Mouse (Mus musculus): ENCODE data around the gene Rnf220. TPM values are rescaled to one million over a fixed set of nuclear protein-coding genes. Genes with fewer than 3 reads are reported as not detected.

The Rnf220 gene
- total RNA-seq, 2 experiments from 2014 or later, result 42.0 to 43.3 TPM

GRCm38 (mm10) chr4:117445516-117446207 lies 51.2 kb downstream of the Rnf220 start:
- DNase-seq, result no peak
- intact Hi-C loops (cut with DNase I), result no loop called here

DNA sequence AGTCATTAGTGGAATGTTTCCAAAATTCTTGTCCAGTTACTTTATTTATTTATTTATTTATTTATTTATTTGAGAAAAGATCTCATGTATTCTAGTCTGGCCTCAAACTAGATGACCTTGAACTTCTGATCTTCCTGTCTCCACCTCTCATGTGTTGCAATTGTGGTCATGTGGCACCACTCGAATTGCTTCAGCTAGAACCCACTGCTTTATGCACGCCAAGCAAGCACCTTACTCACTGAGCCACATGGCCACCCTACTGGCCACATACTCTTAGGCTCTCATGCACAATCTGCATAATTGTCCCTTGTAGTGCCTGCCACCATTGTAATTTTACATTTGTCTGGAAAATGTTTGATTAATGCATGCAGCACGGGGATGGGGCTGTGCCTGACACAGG lies 57.9 kb downstream of the Rnf220 start:
- intact Hi-C loops (cut with DNase I), result no loop called here
- DNase-seq, result no peak

- intact Hi-C loops (cut with DNase I), result no loop called here
- DNase-seq, result no peak
These were observed 58.8 kb downstream of the Rnf220 start for GRCm38 (mm10) chr4:117438064-117438463.

DNA sequence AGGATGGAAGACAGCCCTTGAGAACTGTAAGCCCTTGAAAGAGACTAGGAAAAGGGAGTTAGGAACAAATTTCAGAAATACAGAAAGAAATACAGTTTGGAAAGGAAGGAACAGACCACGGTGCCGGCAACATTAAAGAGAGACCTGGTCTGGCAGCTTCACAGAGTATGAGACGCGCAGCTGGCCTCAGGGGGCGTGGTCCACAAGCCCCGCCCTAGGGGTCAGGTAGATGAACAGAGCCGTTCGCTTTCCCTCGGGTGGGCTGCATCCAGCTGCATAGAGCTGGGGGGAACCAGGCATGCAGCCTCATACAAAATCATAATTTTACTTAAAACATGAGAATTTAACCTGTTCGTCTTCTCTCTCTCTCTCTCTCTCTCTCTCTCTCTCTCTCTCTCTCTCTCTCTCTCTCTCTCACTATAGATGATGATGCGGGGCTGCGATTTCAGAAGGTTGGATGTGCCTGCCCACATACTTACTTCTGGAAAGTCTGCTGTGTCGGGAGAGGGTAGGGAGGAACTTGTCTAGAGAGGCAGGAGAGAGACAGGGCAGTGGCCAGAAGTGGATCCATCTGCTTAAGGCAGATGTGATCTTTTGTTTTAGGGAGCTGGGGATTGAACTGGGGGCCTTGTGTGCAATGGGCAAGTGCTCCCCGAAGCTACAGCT lies 59.7 kb downstream of the Rnf220 start:
- intact Hi-C loops (cut with DNase I), result no loop called here
- no peak for DNase-seq

- DNase-seq, result no peak
- intact Hi-C loops (cut with DNase I), result no loop called here
These were observed 62.5 kb downstream of the Rnf220 start for GRCm38 (mm10) chr4:117434336-117434735.

- intact Hi-C loops (cut with DNase I), result no loop called here
- DNase-seq, result no peak
These were observed 67.2 kb downstream of the Rnf220 start for GRCm38 (mm10) chr4:117429604-117430003.

DNA sequence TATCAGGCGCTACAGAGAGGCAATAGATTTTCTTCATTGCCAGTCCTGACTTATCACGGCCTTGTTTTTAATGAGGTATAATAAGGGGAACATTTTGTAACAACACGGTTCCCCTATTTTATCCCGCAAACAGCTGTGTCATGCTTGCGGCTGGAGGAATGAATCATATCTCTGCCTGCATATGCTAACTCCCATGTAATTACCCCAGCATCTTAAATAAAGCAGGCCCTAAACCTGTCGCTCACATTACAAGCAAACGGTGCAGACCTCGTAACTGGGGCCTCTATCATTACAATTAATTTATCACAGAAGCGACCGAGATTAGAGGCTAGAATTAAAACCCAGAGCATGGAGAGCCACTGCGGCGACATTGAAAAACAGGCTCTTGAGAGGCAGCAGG lies 69.3 kb downstream of the Rnf220 start:
- intact Hi-C loops (cut with DNase I), result no loop called here
- DNase-seq, result no peak

DNA sequence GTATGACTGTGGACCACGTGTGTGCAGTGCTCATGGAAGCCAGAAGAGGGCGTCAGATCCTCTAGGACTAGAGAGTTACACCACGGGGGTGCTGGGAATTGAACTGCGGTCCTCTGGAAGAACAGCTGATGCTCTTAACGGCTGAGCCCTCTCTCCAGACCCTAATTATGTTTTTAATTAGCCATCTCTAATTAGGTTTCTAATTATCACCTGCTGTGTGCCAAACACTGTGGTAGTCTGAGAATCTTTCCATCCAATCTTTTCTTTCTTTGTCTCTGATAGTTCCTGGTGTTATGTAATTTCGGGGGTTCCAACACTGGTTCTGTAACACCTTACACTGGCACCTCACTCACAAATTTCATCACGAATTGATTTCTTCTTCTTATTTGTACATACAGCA lies 75.8 kb downstream of the Rnf220 start:
- no peak for DNase-seq
- intact Hi-C loops (cut with DNase I), result no loop called here

- DNase-seq, result no peak
- intact Hi-C loops (cut with DNase I), result no loop called here
These were observed 80.0 kb downstream of the Rnf220 start for GRCm38 (mm10) chr4:117416827-117417226.

DNA sequence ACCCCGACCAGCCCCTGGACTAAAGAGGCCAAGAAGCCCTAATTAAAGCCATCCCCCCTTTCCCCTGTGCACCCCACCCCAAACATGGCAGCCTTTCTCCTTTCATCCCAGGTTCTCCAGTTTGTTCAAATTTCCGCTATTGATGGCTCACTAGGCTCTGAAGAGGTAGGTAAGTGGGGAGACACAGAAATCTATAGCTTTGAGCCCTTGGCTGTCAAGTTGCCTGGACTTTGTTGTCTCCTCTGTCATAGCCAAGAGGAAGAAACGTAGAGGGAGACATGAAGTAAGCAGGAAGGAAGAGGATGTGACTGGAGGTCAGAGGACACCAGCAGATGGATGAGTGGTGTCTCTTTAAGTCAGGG lies 86.8 kb downstream of the Rnf220 start:
- no peak for DNase-seq
- intact Hi-C loops (cut with DNase I), result no loop called here

- no peak for DNase-seq
- intact Hi-C loops (cut with DNase I), result no loop called here
These were observed 87.5 kb downstream of the Rnf220 start for GRCm38 (mm10) chr4:117409144-117410048.

DNA sequence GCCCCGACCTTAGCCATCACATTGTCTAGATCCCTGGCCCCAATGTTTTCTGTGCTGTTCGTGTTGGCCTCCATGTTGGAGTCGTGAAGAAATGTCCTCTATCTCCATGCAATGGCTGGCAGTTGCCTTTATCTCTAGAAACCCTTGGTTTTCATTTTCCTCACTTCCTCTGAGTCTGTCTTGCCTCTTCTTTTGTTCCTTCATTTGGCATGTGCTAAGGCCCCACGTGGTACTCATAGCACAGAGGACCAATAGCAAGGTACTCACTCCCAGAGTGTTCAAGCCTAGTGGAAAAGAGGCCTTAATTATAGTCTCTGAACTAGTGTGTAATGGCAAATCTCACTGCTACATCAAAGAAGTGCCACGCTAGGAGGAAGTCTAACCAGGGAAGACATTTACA lies 88.9 kb downstream of the Rnf220 start:
- no peak for DNase-seq
- intact Hi-C loops (cut with DNase I), result no loop called here

- intact Hi-C loops (cut with DNase I), result no loop called here
- peak; percentile 12 to 15 for DNase-seq
These were observed 90.9 kb downstream of the Rnf220 start for GRCm38 (mm10) chr4:117405999-117406398.

DNA sequence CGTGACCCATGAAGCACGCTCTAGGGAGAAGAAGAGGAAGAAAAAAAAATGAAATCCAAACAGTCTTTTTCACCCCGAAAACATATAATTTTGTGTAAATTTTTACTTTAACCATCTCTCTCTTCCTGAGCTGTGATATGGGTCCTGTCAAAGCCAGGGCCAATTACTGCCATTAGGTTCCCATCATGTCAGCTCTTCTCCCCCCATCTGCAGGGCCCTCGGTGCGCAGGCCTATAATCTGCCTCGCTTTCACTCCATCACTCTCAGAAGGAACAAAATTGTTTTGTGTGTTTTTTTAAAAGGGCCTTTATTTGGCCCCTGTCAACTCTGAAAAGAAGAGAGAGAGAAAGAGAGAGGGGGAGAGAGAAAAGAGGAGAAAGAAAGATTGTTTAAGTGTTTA lies 91.6 kb downstream of the Rnf220 start:
- intact Hi-C loops (cut with DNase I), result no loop called here
- no peak for DNase-seq

GRCm38 (mm10) chr4:117403411-117403810 lies 93.4 kb downstream of the Rnf220 start:
- no peak for DNase-seq
- intact Hi-C loops (cut with DNase I), result no loop called here

GRCm38 (mm10) chr4:117397128-117397527 lies 99.7 kb downstream of the Rnf220 start:
- no peak for DNase-seq
- intact Hi-C loops (cut with DNase I), result no loop called here

GRCm38 (mm10) chr4:117393027-117393426 lies 103.8 kb downstream of the Rnf220 start:
- DNase-seq, result no peak
- intact Hi-C loops (cut with DNase I), result no loop called here

DNA sequence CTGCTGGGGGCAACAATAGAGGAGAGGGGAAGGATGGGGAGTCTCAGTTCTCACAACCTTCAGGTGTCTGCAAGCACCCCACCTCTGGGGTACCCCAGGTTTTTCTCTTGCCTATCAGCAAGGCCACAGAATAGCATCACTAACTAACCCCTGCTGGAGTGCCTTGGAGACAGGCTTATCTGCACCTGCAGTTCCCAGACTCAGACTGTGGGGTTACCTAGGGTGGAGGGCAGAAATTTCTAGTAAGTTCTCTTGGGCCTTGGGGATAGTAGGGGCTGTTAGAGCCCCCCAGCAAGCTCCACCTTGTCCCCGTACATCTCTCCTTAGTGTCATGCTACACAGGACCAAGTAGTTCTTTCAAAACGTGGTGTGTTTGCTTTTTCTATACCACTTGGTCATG lies 104.5 kb downstream of the Rnf220 start:
- DNase-seq, result no peak
- intact Hi-C loops (cut with DNase I), result no loop called here

DNA sequence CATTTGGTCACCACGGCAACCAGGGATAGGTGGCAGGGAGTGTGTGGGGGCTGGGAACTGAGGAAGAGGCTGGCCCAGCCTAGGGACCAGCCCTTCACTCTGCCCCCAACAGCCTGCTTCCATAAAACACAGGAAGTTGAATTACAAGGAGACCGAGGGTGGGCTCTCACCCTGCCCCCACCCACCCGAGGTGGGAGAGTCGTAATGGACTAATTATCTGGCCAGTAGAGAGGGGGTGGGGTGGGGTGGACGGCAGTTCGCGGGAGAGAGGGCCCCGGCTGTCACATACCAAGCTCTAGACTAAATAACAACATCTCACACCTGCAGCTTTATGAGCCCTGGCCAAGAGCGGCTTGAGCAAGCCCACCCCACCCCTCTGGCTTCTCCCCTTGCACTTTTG lies 104.9 kb downstream of the Rnf220 start:
- no peak for DNase-seq
- intact Hi-C loops (cut with DNase I), result no loop called here

DNA sequence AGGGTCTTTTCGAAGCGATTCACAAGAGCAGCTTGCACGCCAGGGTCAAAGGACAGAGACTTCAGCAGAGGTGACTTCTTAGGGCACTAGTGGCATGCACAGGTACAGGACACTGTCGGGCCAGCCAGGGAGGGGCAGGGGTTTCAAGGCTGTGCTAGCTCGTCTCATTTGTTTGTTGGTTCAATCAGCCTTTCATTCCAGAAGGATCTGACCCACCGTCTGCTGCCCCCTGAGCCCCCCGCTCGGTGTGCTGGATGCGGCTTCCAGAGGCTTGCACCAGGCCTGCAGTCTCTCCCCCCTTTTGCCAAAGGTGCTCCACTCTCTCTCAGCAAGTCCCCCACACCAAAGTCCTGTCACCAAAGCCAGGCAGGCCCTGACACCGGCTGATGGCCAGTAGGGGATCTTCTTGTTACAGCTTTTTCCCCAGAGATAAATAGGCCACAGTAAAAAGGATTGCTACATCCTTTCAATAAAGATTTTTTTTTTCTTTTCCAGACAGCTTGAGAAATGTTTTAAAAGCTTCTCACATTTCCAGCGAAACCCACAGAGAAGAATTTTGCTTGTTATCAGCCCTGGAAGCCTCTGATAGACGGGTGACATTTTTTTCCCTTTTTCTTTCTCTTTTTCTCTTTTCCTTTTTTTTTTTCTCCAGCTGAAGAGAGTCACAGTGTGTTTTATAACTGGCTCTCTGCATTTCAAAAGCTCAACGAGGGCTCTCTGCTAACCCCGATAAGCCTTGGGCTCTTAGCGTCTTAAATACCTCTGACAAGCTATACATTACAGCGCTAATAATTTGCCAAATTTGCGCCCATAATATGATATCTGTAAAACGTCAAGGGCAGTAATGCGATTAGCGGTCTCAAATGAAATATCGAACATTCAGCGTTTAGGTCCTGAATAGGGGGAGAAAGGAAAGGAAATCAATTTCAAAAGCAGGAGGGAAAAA lies 105.7 kb downstream of the Rnf220 start:
- intact Hi-C loops (cut with DNase I), result no loop called here
- no peak for DNase-seq

Data from heart, postnatal 10 days (tissue).